Mouse (Mus musculus): ENCODE measurements around the gene Egr2. TPM values are rescaled to one million over a fixed set of nuclear protein-coding genes. Genes with fewer than 3 reads are reported as not detected.

Gene Egr2
- polyA plus RNA-seq, 1 experiment: 3.6 TPM

DNA sequence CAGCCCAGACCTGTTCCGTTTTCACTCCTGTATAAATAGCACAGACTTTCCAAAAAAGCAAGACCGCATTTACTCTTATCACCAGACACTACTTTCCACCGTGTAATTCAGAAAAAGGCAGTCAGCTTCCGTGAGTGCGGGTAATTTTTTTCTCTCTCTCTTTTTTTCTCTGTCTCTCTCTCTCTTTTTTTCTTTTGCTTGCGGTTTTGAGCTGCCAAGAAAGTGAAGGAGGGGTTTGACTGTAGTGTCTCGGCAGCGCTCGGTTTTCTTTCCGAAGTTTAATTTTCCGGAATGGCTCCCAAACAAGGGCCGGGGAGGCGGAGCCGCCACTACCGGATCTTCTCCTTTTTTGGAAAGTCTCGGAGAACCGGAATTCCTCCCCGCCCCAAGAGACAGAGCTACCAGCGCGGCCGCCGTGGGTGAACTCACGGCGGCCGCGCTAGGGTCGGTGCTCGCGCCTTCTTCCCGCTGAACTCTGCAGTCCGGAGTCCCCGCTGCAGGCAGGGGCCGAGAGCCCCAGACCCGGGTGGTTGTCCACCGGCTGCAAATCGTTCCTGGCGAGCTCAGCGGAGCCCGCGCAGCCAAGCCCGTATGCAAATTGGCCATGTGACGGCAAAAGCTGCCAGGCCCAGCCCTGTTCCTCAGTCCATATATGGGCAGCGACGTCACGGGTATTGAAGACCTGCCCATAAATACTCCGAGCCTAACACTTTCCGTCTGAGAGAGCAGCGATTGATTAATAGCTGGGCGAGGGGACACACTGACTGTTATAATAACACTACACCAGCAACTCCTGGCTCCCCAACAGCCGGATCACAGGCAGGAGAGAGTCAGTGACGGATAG, 2.1 kb downstream of the Egr2 start:
- H3K27ac ChIP-seq (ENCODE audit: insufficient read depth, low read depth, low read length): peak overlapping the region; percentile 32; the same call in 1 of the 2 replicates
- no peaks in the 10 kb centered on the region for H3K4me1 ChIP-seq (ENCODE audit: control insufficient read depth, insufficient read depth, low read length)
- TF ChIP-seq POLR2A (IDR thresholded peaks at IDR 0.05; ENCODE audit: borderline replicate concordance, low read depth, low read length) (0 out of 2 replicates have a peak, but pooled peaks have one; percentile 50), CTCF (IDR thresholded peaks at IDR 0.05; ENCODE audit: low read depth, low read length) (no peak)
- peak overlapping the region; percentile 61 for H3K4me3 ChIP-seq (ENCODE audit: insufficient read depth, low read length)

DNA sequence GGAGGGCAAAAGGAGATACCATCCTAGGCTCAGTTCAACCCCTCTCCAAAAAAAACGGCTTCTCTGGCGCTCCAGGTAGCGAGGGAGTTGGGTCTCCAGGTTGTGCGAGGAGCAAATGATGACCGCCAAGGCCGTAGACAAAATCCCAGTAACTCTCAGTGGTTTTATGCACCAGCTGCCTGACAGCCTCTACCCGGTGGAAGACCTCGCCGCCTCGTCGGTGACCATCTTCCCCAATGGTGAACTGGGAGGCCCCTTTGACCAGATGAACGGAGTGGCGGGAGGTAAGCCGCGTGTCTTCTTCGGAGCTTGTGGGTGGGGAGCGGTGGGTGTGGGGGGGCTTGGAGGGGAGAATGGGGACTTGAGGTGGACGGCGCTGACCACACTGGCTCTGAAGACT, 2.8 kb downstream of the Egr2 start:
- H3K4me3 ChIP-seq (ENCODE audit: insufficient read depth, low read length): peak overlapping the region; percentile 61
- TF ChIP-seq POLR2A (IDR thresholded peaks at IDR 0.05; ENCODE audit: borderline replicate concordance, low read depth, low read length): no peak
- TF ChIP-seq CTCF (IDR thresholded peaks at IDR 0.05; ENCODE audit: low read depth, low read length): no peak
- H3K4me1 ChIP-seq (ENCODE audit: control insufficient read depth, insufficient read depth, low read length): no peaks in the 10 kb centered on the region
- no peak overlapping the region for H3K27ac ChIP-seq (ENCODE audit: insufficient read depth, low read depth, low read length)

DNA sequence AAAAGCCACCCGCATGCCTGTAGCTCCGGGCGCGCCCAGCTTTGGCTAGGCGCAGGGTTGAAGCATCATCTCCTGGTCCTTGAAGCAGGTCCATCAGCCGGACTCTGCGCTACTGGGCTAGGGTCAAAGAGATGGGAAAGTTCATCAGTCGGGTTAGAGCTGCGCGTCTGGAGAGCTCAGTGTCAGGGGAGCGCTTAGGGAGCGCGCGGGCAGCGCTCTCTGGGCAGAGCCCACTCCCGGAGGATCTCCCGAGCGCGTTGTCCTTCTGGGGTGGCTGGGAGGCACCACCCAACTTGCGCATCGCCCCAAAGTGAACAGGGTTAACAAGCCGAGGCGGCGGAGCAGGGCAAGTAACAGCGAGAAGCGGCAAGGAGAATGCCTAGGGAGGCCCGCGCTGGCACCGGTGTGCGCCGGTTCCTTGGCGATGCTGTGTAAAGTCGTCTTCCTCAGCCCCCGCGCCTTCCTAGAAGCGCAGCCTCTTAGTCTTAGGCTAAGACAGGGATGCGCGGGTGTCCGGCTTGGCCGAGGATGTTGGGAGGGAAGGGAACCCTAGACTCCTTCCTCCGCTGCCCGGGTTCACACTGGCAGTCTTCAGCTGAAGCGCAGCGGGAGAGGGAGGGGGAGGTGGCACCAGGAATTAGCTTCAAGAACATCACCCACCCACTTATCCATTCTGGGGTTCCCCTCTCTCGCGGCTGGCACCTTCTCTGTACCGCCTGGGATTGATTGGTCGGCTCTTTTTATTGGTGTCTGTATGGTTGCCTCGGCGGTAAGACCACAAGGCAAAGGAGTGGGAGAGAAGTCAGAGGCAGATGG, 3.5 kb downstream of the Egr2 start:
- H3K4me3 ChIP-seq (ENCODE audit: insufficient read depth, low read length): peak overlapping the region; percentile 61
- no peak overlapping the region for H3K27ac ChIP-seq (ENCODE audit: insufficient read depth, low read depth, low read length)
- TF ChIP-seq POLR2A (IDR thresholded peaks at IDR 0.05; ENCODE audit: borderline replicate concordance, low read depth, low read length): no peak
- no peak for TF ChIP-seq CTCF (IDR thresholded peaks at IDR 0.05; ENCODE audit: low read depth, low read length)
- H3K4me1 ChIP-seq (ENCODE audit: control insufficient read depth, insufficient read depth, low read length): no peaks in the 10 kb centered on the region

DNA sequence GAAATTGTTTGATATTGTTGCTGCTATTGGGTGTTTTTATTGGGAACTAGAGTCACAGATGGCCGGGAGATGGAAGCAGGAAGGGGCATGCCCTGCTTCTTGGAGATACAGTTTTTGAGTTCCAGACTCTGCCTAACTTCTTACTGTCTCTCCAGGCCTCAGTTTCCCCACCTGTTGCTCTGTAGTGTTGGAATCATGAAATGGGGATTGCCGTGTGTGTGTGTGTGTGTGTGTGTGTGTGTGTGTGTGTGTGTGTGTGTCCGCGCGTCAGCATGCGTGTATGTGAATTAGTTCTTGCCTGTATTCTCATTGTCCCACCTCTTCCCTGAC, 4.1 kb downstream of the Egr2 start:
- Histone ChIP-seq H3K4me3 (ENCODE audit: insufficient read depth, low read length) (no peak overlapping the region; the same call in 1 of the 2 replicates), H3K27ac (ENCODE audit: insufficient read depth, low read depth, low read length) (no peak overlapping the region), H3K4me1 (ENCODE audit: control insufficient read depth, insufficient read depth, low read length) (no peaks in the 10 kb centered on the region)
- no peak for TF ChIP-seq CTCF (IDR thresholded peaks at IDR 0.05; ENCODE audit: low read depth, low read length)
- TF ChIP-seq POLR2A (IDR thresholded peaks at IDR 0.05; ENCODE audit: borderline replicate concordance, low read depth, low read length): no peak

DNA sequence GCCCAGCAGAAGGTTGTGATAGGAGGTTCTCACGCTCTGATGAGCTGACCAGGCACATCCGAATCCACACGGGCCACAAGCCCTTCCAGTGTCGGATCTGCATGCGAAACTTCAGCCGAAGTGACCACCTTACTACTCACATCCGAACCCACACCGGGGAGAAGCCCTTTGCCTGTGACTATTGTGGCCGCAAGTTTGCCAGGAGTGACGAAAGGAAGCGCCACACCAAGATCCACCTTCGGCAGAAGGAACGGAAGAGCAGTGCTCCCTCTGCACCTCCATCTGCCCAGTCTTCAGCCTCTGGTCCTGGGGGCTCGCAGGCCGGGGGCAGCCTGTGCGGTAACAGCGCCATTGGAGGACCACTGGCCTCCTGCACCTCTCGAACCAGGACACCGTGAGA, 5.3 kb downstream of the Egr2 start:
- Histone ChIP-seq H3K27ac (ENCODE audit: insufficient read depth, low read depth, low read length) (no peak overlapping the region), H3K4me3 (ENCODE audit: insufficient read depth, low read length) (no peak overlapping the region), H3K4me1 (ENCODE audit: control insufficient read depth, insufficient read depth, low read length) (no peaks in the 10 kb centered on the region)
- no peak for TF ChIP-seq CTCF (IDR thresholded peaks at IDR 0.05; ENCODE audit: low read depth, low read length)
- no peak for TF ChIP-seq POLR2A (IDR thresholded peaks at IDR 0.05; ENCODE audit: borderline replicate concordance, low read depth, low read length)

DNA sequence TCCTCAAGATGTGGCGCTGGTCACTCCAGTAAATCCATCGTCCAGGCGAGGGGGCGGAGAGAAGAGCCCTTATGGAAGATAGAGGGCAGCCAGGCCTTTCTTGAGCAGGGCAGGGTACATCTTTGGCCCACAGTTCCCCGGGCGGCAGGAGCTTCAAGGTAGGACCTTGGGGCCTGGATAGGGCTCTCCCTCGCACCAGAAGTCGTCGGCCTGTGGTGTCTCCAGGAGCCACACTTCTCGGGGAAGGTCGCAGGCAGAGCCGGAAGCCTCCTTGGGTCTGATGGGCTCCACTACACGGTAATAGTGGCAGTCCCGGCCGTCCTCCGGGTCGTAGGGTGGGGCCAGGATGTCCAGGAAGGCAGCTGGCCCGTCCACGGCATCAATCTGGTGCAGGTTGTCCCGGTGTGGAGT, 12.6 kb downstream of the Egr2 start:
- peaks cover 18% of the 10 kb centered on the region for H3K4me1 ChIP-seq (ENCODE audit: control insufficient read depth, insufficient read depth, low read length)
- peak overlapping the region; percentile 94 for H3K27ac ChIP-seq (ENCODE audit: insufficient read depth, low read depth, low read length)
- TF ChIP-seq POLR2A (IDR thresholded peaks at IDR 0.05; ENCODE audit: borderline replicate concordance, low read depth, low read length): no peak
- TF ChIP-seq CTCF (IDR thresholded peaks at IDR 0.05; ENCODE audit: low read depth, low read length): no peak
- peak overlapping the region; percentile 93 for H3K4me3 ChIP-seq (ENCODE audit: insufficient read depth, low read length)

DNA sequence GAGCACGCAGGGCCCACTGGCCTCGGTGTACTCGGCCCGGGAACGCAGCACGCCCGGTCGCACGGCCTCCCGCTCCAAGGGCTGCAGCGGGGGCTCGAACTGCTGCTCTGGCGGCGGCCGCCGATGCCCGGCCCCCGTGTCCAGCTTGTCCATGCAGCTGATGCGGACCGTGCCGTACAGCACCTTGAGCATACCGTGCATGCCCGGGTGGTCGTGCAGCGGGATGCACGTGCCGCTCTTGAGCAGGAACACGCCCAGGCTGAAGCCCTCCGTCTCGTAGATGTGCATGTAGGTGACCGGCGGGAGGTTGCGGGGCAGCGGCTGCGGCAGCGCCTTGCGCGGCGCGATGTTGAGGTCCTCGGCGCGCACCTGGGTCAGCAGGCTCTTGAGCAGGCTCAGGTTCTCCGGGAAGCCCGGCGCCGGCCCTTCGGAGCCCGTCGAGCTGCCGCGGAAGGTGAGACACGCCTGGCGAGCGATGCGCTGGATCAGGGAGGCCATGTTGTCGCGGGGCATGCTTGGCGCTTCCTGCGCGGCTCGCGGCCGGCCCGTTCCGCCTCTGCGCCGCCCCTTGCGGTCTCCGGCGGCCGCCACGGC, 13.1 kb downstream of the Egr2 start:
- Histone ChIP-seq H3K4me1 (ENCODE audit: control insufficient read depth, insufficient read depth, low read length) (peaks cover 18% of the 10 kb centered on the region), H3K4me3 (ENCODE audit: insufficient read depth, low read length) (peak overlapping the region; percentile 93), H3K27ac (ENCODE audit: insufficient read depth, low read depth, low read length) (peak overlapping the region; percentile 94)
- TF ChIP-seq CTCF (IDR thresholded peaks at IDR 0.05; ENCODE audit: low read depth, low read length): no peak
- no peak for TF ChIP-seq POLR2A (IDR thresholded peaks at IDR 0.05; ENCODE audit: borderline replicate concordance, low read depth, low read length)

DNA sequence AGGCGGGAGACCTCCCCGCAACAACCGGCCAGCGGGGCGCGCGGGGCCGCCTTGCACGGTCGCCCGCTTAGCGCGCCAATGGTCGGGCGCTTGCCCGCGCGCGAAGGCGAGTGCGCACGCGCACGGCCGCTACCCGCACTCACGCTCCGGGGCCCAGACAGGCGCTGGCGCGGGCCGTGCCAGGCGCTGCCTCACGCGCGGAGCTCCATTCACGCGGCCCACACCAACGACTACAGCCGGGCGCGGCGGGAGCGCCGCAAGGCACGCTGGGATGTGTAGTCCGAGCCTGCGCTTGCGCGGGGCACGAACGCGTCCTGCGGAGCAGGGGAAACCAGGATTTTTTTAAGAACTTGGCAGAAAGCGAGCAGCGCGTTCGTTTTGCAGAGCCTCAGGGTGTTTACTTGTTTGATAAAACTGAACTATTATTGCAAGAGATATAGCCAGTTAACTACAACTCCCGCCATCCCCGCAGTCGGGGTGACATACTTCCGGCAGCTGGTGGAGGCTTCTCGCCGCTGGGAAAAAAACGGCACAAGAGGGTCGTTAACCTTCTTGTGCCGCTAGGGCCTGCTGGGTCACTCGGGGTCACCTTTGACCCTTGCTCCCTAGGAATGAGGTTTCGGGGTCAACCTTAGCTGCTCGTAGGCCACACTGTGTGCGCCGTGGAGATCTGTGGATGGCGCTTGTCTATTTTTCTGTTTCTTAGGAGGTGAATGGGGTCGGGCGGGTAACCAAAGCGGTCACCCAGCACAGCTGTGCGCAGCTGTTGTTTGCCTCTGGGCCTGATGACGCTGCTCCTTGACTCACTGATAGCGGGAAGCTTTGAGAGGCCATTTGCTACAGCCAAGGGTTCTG, 13.8 kb downstream of the Egr2 start, which contains the start of gene Ado:
Gene Ado (minus strand): TSS at position 79 of the 855 bp plus-strand sequence.
- Histone ChIP-seq H3K4me1 (ENCODE audit: control insufficient read depth, insufficient read depth, low read length) (peaks cover 18% of the 10 kb centered on the region), H3K4me3 (ENCODE audit: insufficient read depth, low read length) (peak within 1 kb of the TSS; percentile 93), H3K27ac (ENCODE audit: insufficient read depth, low read depth, low read length) (peak within 1 kb of the TSS; percentile 94)
- TF ChIP-seq POLR2A (IDR thresholded peaks at IDR 0.05; ENCODE audit: borderline replicate concordance, low read depth, low read length): 0 out of 2 replicates have a peak, but pooled peaks have one; percentile 3
- TF ChIP-seq CTCF (IDR thresholded peaks at IDR 0.05; ENCODE audit: low read depth, low read length): no peak

DNA sequence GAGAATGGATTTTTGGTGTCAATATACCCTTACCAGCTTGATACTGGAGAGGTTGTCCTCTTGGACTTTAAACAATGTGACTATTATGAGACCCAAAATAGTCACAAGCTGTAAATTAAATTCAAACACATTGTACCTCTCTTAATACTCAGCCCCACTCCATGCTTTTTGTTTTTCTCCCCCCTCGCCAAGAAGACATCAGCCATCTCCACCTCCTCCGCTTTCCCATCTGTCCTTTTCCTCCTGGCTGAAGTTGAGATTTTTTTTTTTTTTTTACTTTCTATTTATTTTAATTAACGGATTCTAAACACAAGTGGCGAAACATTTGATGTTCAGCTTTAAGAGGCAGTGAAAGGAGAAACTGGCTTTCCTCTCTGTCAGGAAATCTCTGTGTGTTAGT, 22.8 kb downstream of the Egr2 start:
- TF ChIP-seq CTCF (IDR thresholded peaks at IDR 0.05; ENCODE audit: low read depth, low read length) (no peak), POLR2A (IDR thresholded peaks at IDR 0.05; ENCODE audit: borderline replicate concordance, low read depth, low read length) (no peak)
- no peaks in the 10 kb centered on the region for H3K4me1 ChIP-seq (ENCODE audit: control insufficient read depth, insufficient read depth, low read length)
- H3K4me3 ChIP-seq (ENCODE audit: insufficient read depth, low read length): no peak overlapping the region
- H3K27ac ChIP-seq (ENCODE audit: insufficient read depth, low read depth, low read length): no peak overlapping the region
